Mouse (Mus musculus): ENCODE measurements around the gene Galnt6.

GRCm38 (mm10) chr15:100673585-100674391 lies 55.4 kb downstream of the Galnt6 start:
- TF ChIP-seq CTCF (IDR thresholded peaks at IDR 0.05; ENCODE audit: low read depth) (no peak), EP300 (IDR thresholded peaks at IDR 0.05; ENCODE audit: low read depth) (peak; percentile 54; the same call in 1 of the 2 replicates)
